Mouse (Mus musculus): ENCODE measurements around the gene Tmem50a. TPM values are rescaled to one million over a fixed set of nuclear protein-coding genes. Genes with fewer than 3 reads are reported as not detected.

The Tmem50a gene
- polyA plus RNA-seq, 1 experiment = 115 TPM

DNA sequence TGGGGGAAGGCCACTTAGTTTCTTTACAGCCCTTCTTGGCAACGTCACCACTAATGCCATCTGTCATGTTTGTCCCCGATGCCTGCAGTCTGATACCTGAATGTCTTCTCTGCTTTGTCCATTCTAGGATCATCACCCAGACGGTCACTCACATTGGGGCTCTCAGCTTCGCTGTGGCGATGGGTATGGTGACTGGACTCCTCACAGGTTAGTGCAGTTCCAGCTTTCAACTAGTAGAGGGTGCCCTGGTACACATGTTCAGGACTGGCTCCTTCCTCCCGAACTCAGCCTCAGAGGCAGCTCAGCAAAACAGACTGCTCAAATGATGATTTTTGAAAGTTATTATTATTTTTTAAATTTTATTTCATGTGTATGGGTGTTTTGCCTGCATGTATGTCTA is 22.7 kb downstream of the Tmem50a start:
- 71% methylated on average over 6 of the region's 6 CpGs for WGBS
- Histone ChIP-seq H3K4me3 (ENCODE audit: insufficient read depth, low read depth, low read length) (no peak overlapping the region), H3K36me3 (ENCODE audit: control insufficient read depth, insufficient read depth, low read length) (no peaks in the 10 kb centered on the region), H3K27ac (ENCODE audit: insufficient read depth, low read depth, low read length) (no peak overlapping the region), H3K27me3 (replicated peaks; ENCODE audit: control insufficient read depth, insufficient read depth, low read length) (no peaks in the 10 kb centered on the region), H3K4me1 (ENCODE audit: control insufficient read depth, insufficient read depth, low read length) (no peaks in the 10 kb centered on the region)
- TF ChIP-seq CTCF (conservative IDR thresholded peaks at IDR 0.05; ENCODE audit: insufficient read depth, insufficient read length, low read depth, low read length) (peak; percentile 31; the same call in 1 of the 2 replicates), POLR2A (IDR thresholded peaks at IDR 0.05; ENCODE audit: low read depth, low read length) (no peak)
- DNase-seq = peak; percentile 73

DNA sequence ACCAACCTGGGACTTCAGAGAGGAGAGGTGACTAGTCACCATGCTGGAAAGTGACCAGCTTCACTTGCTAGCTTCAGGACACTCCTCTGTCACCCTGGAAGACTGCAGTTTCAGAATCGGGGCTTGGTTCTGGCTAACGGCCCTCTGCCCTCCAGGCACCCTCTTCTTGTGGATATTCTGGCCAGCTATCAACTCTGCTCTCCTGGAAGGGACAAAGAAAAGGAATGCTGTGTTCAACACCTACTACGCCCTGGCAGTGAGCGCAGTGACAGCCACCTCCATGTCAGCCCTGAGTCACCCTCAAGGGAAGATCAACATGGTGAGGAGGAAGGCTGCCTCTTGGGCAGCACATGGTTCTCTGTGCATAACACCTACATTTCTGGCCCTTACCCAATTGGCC is 30.5 kb downstream of the Tmem50a start:
- H3K36me3 ChIP-seq (ENCODE audit: control insufficient read depth, insufficient read depth, low read length) = no peaks in the 10 kb centered on the region
- no peak for DNase-seq
- no peaks in the 10 kb centered on the region for H3K27me3 ChIP-seq (replicated peaks; ENCODE audit: control insufficient read depth, insufficient read depth, low read length)
- H3K27ac ChIP-seq (ENCODE audit: insufficient read depth, low read depth, low read length) = no peak overlapping the region
- WGBS = 87% methylated on average over 4 of the region's 4 CpGs
- no peak overlapping the region for H3K4me3 ChIP-seq (ENCODE audit: insufficient read depth, low read depth, low read length)
- TF ChIP-seq CTCF (conservative IDR thresholded peaks at IDR 0.05; ENCODE audit: insufficient read depth, insufficient read length, low read depth, low read length) = no peak
- no peak for TF ChIP-seq POLR2A (IDR thresholded peaks at IDR 0.05; ENCODE audit: low read depth, low read length)
- H3K4me1 ChIP-seq (ENCODE audit: control insufficient read depth, insufficient read depth, low read length) = peaks cover 4% of the 10 kb centered on the region; the same call in 1 of the 2 replicates

GRCm38 (mm10) chr4:134883808-134884207 is 31.0 kb downstream of the Tmem50a start:
- Histone ChIP-seq H3K27me3 (replicated peaks; ENCODE audit: control insufficient read depth, insufficient read depth, low read length) (no peaks in the 10 kb centered on the region), H3K36me3 (ENCODE audit: control insufficient read depth, insufficient read depth, low read length) (no peaks in the 10 kb centered on the region), H3K27ac (ENCODE audit: insufficient read depth, low read depth, low read length) (no peak overlapping the region), H3K4me1 (ENCODE audit: control insufficient read depth, insufficient read depth, low read length) (peaks cover 4% of the 10 kb centered on the region; the same call in 1 of the 2 replicates), H3K4me3 (ENCODE audit: insufficient read depth, low read depth, low read length) (no peak overlapping the region)
- DNase-seq = no peak
- 86% methylated on average over 10 of the region's 10 CpGs for WGBS
- TF ChIP-seq POLR2A (IDR thresholded peaks at IDR 0.05; ENCODE audit: low read depth, low read length) (no peak), CTCF (conservative IDR thresholded peaks at IDR 0.05; ENCODE audit: insufficient read depth, insufficient read length, low read depth, low read length) (no peak)

DNA sequence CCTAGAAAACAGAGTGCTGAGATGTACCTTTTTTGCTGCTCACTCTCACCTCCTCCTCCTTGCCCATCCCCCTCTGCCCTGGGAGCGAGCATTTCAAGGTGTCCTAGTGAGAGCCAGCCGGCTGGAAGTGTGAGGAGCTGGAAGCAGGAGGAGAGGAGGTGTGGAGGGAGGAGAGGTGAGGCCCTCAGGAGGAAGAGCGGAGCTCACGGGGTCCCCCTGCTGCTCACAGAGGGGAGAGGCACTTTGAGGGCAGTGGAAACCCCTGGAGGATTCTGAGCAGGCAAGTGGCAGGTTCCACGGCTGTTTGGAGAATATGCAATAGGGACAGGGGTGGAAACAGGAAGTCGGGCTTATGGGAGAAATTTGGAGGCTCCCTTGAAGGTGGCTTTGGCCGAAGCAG is 31.6 kb downstream of the Tmem50a start:
- H3K36me3 ChIP-seq (ENCODE audit: control insufficient read depth, insufficient read depth, low read length) = no peaks in the 10 kb centered on the region
- no peak overlapping the region for H3K27ac ChIP-seq (ENCODE audit: insufficient read depth, low read depth, low read length)
- WGBS = 32% methylated on average over 7 of the region's 7 CpGs
- peaks cover 4% of the 10 kb centered on the region; the same call in 1 of the 2 replicates for H3K4me1 ChIP-seq (ENCODE audit: control insufficient read depth, insufficient read depth, low read length)
- no peaks in the 10 kb centered on the region for H3K27me3 ChIP-seq (replicated peaks; ENCODE audit: control insufficient read depth, insufficient read depth, low read length)
- no peak overlapping the region for H3K4me3 ChIP-seq (ENCODE audit: insufficient read depth, low read depth, low read length)
- peak; percentile 41 for DNase-seq
- TF ChIP-seq POLR2A (IDR thresholded peaks at IDR 0.05; ENCODE audit: low read depth, low read length) (no peak), CTCF (conservative IDR thresholded peaks at IDR 0.05; ENCODE audit: insufficient read depth, insufficient read length, low read depth, low read length) (peak; percentile 69)

GRCm38 (mm10) chr4:134880041-134880440 is 34.8 kb downstream of the Tmem50a start:
- H3K4me1 ChIP-seq (ENCODE audit: control insufficient read depth, insufficient read depth, low read length) = peaks cover 4% of the 10 kb centered on the region; the same call in 1 of the 2 replicates
- H3K27me3 ChIP-seq (replicated peaks; ENCODE audit: control insufficient read depth, insufficient read depth, low read length) = no peaks in the 10 kb centered on the region
- no peaks in the 10 kb centered on the region for H3K36me3 ChIP-seq (ENCODE audit: control insufficient read depth, insufficient read depth, low read length)
- 45% methylated on average over 6 of the region's 6 CpGs for WGBS
- H3K4me3 ChIP-seq (ENCODE audit: insufficient read depth, low read depth, low read length) = no peak overlapping the region
- DNase-seq = peak; percentile 10
- no peak for TF ChIP-seq POLR2A (IDR thresholded peaks at IDR 0.05; ENCODE audit: low read depth, low read length)
- TF ChIP-seq CTCF (conservative IDR thresholded peaks at IDR 0.05; ENCODE audit: insufficient read depth, insufficient read length, low read depth, low read length) = peak; percentile 56
- no peak overlapping the region for H3K27ac ChIP-seq (ENCODE audit: insufficient read depth, low read depth, low read length)

DNA sequence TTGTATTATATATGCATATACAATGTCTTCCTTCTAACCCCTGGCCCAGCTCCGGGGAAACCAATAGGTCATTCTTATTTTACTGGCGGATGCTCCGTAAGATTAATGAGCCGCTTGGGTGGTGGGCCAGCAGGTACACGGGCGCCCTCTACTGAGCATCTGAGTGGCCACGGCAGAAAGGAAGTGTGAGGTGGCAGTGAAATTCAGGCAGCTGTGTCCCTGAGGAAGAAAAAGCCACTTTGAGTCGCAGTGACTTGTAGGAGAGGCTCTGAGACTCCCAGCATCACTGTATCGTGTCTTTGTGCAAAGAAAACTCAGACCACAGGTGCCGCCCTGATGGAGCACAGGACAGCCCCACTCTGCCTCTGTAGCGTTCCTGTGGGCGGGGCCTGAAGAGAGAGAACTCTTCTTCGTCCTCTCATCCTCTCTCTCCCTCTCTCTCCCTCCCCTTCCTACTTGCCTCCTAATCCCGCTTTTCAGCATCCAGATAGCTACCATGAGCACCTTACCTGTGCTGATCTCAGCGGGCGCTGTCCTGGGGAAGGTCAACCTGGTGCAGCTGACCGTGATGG is 35.3 kb downstream of the Tmem50a start:
- Histone ChIP-seq H3K27ac (ENCODE audit: insufficient read depth, low read depth, low read length) (no peak overlapping the region), H3K36me3 (ENCODE audit: control insufficient read depth, insufficient read depth, low read length) (no peaks in the 10 kb centered on the region), H3K27me3 (replicated peaks; ENCODE audit: control insufficient read depth, insufficient read depth, low read length) (no peaks in the 10 kb centered on the region), H3K4me1 (ENCODE audit: control insufficient read depth, insufficient read depth, low read length) (peaks cover 4% of the 10 kb centered on the region; the same call in 1 of the 2 replicates), H3K4me3 (ENCODE audit: insufficient read depth, low read depth, low read length) (peak overlapping the region; percentile 28; the same call in 1 of the 2 replicates)
- 5% methylated on average over 17 of the region's 17 CpGs for WGBS
- TF ChIP-seq CTCF (conservative IDR thresholded peaks at IDR 0.05; ENCODE audit: insufficient read depth, insufficient read length, low read depth, low read length) (peak; percentile 86), POLR2A (IDR thresholded peaks at IDR 0.05; ENCODE audit: low read depth, low read length) (no peak)
- DNase-seq = peak; percentile 75

- no peak overlapping the region for H3K4me3 ChIP-seq (ENCODE audit: insufficient read depth, low read depth, low read length)
- H3K27ac ChIP-seq (ENCODE audit: insufficient read depth, low read depth, low read length) = no peak overlapping the region
- H3K36me3 ChIP-seq (ENCODE audit: control insufficient read depth, insufficient read depth, low read length) = no peaks in the 10 kb centered on the region
- no peaks in the 10 kb centered on the region for H3K27me3 ChIP-seq (replicated peaks; ENCODE audit: control insufficient read depth, insufficient read depth, low read length)
- WGBS = 61% methylated on average over 9 of the region's 9 CpGs
- DNase-seq = no peak
- TF ChIP-seq POLR2A (IDR thresholded peaks at IDR 0.05; ENCODE audit: low read depth, low read length) (no peak), CTCF (conservative IDR thresholded peaks at IDR 0.05; ENCODE audit: insufficient read depth, insufficient read length, low read depth, low read length) (no peak)
- peaks cover 4% of the 10 kb centered on the region; the same call in 1 of the 2 replicates for H3K4me1 ChIP-seq (ENCODE audit: control insufficient read depth, insufficient read depth, low read length)
Observed at GRCm38 (mm10) chr4:134876171-134876570, 38.7 kb downstream of the Tmem50a start.
